Mouse (Mus musculus) kidney, embryonic 16.5 days (tissue): ENCODE results near the gene Thbs1. TPM values are rescaled to one million over a fixed set of nuclear protein-coding genes. Genes with fewer than 3 reads are reported as not detected.
A peak's percentile ranks its signal among the peaks of the same experiment; 100 is the strongest.

ENCODE experiments used
- ATAC-seq: fragments of 200-750 bp; cut with Nextera tagmentation; 2 replicates; pipeline ENCODE4 v1.8.0; 2017; ENCODE audit warnings: moderate TSS enrichment; ENCODE audit not compliant: low FRiP score, low TSS enrichment
- H3K27ac ChIP-seq: fragments of 300-500 bp; sonication (generic); 2 replicates; pipeline ENCODE4 v1.5.1; 2014; ENCODE audit warnings: low read length
- H3K27me3 ChIP-seq: fragments of 300-500 bp; sonication (generic); 2 replicates; pipeline ENCODE4 v1.6.1; 2014; ENCODE audit warnings: low read length, control low read depth, mixed read lengths; ENCODE audit not compliant: insufficient read depth
- H3K36me3 ChIP-seq: fragments of 300-500 bp; sonication (generic); 2 replicates; pipeline ENCODE4 v1.6.1; 2014; ENCODE audit warnings: low read length, control low read depth, mixed read lengths; ENCODE audit not compliant: insufficient read depth
- H3K4me1 ChIP-seq: fragments of 300-500 bp; sonication (generic); 2 replicates; pipeline ENCODE4 v1.6.1; 2014; ENCODE audit warnings: low read length, control low read depth, mixed read lengths; ENCODE audit not compliant: insufficient read depth
- H3K4me2 ChIP-seq: fragments of 300-500 bp; sonication (generic); replicated peaks from 2 replicates; pipeline ENCODE4 v1.6.1; 2014; ENCODE audit warnings: low read depth, low read length
- H3K4me3 ChIP-seq: fragments of 300-500 bp; sonication (generic); 2 replicates; pipeline ENCODE4 v1.5.1; 2014; ENCODE audit warnings: mild to moderate bottlenecking, low read length
- H3K9ac ChIP-seq: fragments of 300-500 bp; sonication (generic); replicated peaks from 2 replicates; pipeline ENCODE4 v1.6.1; 2014; ENCODE audit warnings: low read length
- H3K9me3 ChIP-seq: fragments of 300-500 bp; sonication (generic); 2 replicates; pipeline ENCODE4 v1.6.1; 2016; ENCODE audit warnings: low read length, control low read depth
- WGBS: fragments of 180-500 bp; shearing (Covaris S2); extraction: QIAGEN DNeasy Blood & Tissue Kit; methylation state at CpG from one replicate; pipeline ENCODE4 v1.1.7; 2014; 5-methylcytosine and 5-hydroxymethylcytosine counted together
- polyA plus RNA-seq: library from polyadenylated mRNA; unstranded; fragments of >200 nt; fragmentation: Nextera tagmentation; extraction: Ambion mirVana; gene quantifications from 2 replicates; pipeline ENCODE4 v1.2.1, GENCODE M21; 2015

Thbs1 gene
- polyA plus RNA-seq, 1 experiment from 2014 or later: 54.6 TPM

DNA sequence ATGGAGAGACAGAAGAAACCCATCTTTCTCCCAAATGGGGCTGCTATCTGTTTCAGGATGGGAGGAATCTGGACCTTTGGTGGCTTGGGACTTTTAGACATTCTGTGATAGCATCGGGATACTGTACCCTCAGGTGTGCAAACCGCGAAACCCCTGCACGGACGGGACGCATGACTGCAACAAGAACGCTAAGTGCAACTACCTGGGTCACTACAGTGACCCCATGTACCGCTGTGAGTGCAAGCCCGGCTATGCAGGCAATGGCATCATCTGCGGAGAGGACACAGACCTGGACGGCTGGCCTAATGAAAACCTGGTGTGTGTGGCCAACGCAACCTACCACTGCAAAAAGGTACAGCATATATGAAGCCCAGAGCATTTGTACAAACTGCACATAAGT is 8.0 kb downstream of the Thbs1 start:
- H3K4me3 ChIP-seq: no peak overlapping the region
- no peak overlapping the region for H3K4me2 ChIP-seq
- peaks cover 22% of the 10 kb centered on the region for H3K4me1 ChIP-seq
- no peaks in the 10 kb centered on the region for H3K27me3 ChIP-seq
- H3K9me3 ChIP-seq: no peaks in the 10 kb centered on the region
- WGBS: 95% methylated on average over 12 of the region's 12 CpGs
- H3K27ac ChIP-seq: no peak overlapping the region
- ATAC-seq: no peak
- H3K9ac ChIP-seq: no peak overlapping the region
- peaks cover 76% of the 10 kb centered on the region for H3K36me3 ChIP-seq

DNA sequence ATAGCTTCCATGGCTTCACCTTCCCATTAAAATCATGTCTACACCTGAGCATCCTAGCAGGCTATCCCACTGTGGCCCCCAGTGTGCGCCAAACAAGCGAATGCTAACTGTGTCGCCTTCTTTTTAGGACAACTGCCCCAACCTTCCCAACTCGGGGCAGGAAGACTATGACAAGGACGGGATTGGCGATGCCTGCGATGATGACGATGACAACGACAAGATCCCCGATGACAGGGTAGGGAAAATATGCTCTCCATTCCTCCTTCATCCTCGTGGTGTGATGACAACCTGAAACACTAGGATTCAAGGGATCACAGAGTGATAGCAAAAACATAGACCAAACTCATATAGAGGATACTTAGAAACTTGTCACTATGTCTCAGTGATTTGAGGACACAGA is 8.4 kb downstream of the Thbs1 start:
- Histone ChIP-seq H3K27me3 (no peaks in the 10 kb centered on the region), H3K4me3 (no peak overlapping the region), H3K27ac (no peak overlapping the region), H3K36me3 (peaks cover 79% of the 10 kb centered on the region), H3K4me1 (peaks cover 23% of the 10 kb centered on the region), H3K9me3 (no peaks in the 10 kb centered on the region), H3K4me2 (no peak overlapping the region), H3K9ac (no peak overlapping the region)
- WGBS: 97% methylated on average over 11 of the region's 11 CpGs
- no peak for ATAC-seq

DNA sequence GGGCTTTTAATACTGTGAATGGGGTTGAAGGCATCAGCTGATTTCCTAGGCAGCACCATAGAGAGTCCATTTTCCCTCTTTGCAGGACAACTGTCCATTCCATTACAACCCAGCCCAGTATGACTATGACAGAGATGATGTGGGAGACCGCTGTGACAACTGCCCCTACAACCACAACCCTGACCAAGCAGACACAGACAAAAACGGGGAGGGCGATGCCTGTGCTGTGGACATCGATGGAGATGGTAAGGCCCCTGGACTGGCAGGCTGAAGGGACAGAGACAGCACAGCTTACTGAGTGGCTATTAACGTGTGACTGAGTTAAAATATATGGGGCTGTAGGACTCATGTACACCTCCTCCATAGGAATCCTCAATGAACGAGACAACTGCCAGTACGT is 9.1 kb downstream of the Thbs1 start:
- H3K9ac ChIP-seq: no peak overlapping the region
- ATAC-seq: no peak
- H3K9me3 ChIP-seq: no peaks in the 10 kb centered on the region
- no peak overlapping the region for H3K4me3 ChIP-seq
- no peak overlapping the region for H3K4me2 ChIP-seq
- 90% methylated on average over 7 of the region's 7 CpGs for WGBS
- no peaks in the 10 kb centered on the region for H3K27me3 ChIP-seq
- H3K27ac ChIP-seq: no peak overlapping the region
- peaks cover 80% of the 10 kb centered on the region for H3K36me3 ChIP-seq
- peaks cover 25% of the 10 kb centered on the region for H3K4me1 ChIP-seq

GRCm38 (mm10) chr2:118122291-118122690 is 10.6 kb downstream of the Thbs1 start:
- Histone ChIP-seq H3K4me2 (no peak overlapping the region), H3K27me3 (no peaks in the 10 kb centered on the region), H3K4me3 (no peak overlapping the region), H3K4me1 (peaks cover 23% of the 10 kb centered on the region), H3K9ac (no peak overlapping the region), H3K27ac (no peak overlapping the region), H3K36me3 (peaks cover 68% of the 10 kb centered on the region), H3K9me3 (no peaks in the 10 kb centered on the region)
- ATAC-seq: no peak
- 92% methylated on average over 6 of the region's 6 CpGs for WGBS

DNA sequence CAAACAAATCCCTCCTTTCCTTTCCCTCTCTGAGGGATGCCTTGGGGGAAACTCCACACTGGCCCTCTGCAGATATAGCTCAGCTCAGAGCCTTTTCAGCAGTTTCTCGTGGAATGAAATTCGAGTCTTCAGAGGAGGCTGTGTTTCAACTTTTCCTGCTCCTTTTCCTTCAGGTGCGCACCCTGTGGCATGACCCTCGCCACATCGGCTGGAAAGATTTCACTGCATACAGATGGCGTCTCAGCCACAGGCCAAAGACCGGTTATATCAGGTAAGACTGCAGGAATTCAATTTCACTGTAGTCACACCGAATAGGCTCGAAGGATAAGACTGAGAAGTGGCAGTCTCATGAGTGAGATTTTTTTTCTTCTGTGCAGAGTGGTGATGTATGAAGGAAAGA is 12.1 kb downstream of the Thbs1 start:
- Histone ChIP-seq H3K4me1 (peaks cover 21% of the 10 kb centered on the region), H3K36me3 (peaks cover 53% of the 10 kb centered on the region), H3K4me2 (no peak overlapping the region), H3K27me3 (no peaks in the 10 kb centered on the region), H3K9ac (no peak overlapping the region), H3K27ac (no peak overlapping the region), H3K4me3 (no peak overlapping the region), H3K9me3 (no peaks in the 10 kb centered on the region)
- WGBS: 64% methylated on average over 9 of the region's 9 CpGs
- no peak for ATAC-seq

DNA sequence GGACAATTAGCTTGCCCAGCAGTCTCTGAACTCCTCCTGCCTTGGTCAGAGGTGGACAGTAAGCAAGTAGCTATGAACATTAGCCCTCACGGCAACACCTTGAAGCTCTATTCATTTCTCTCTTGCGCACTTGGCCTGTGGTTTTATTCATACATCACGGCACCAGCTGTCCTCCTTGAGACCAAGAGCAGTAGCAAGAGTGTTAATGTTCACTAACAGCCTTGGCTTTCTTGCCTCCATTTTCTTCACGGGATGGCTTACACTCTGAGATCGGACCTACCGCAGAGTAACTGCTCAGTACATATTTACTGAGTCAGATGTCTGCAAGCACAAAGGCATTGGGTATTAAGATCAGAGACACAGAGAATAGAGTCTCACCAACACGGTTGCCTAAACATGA is 12.8 kb downstream of the Thbs1 start:
- no peak overlapping the region for H3K9ac ChIP-seq
- no peak overlapping the region for H3K4me3 ChIP-seq
- H3K27ac ChIP-seq: peak overlapping the region; percentile 74; the same call in 1 of the 2 replicates
- WGBS: 84% methylated on average over 7 of the region's 7 CpGs
- no peak overlapping the region for H3K4me2 ChIP-seq
- H3K4me1 ChIP-seq: peaks cover 27% of the 10 kb centered on the region
- H3K36me3 ChIP-seq: peaks cover 46% of the 10 kb centered on the region
- H3K27me3 ChIP-seq: no peaks in the 10 kb centered on the region
- ATAC-seq: no peak
- H3K9me3 ChIP-seq: no peaks in the 10 kb centered on the region

GRCm38 (mm10) chr2:118125211-118125939 is 13.7 kb downstream of the Thbs1 start:
- Histone ChIP-seq H3K9me3 (no peaks in the 10 kb centered on the region), H3K4me3 (no peak overlapping the region), H3K27me3 (no peaks in the 10 kb centered on the region), H3K9ac (0 out of 2 replicates have a peak overlapping the region, but pooled peaks have one; percentile 0), H3K4me1 (peaks cover 33% of the 10 kb centered on the region), H3K4me2 (no peak overlapping the region), H3K27ac (peak overlapping the region; percentile 74), H3K36me3 (peaks cover 37% of the 10 kb centered on the region)
- peak; percentile 90 for ATAC-seq
- 66% methylated on average over 11 of the region's 11 CpGs for WGBS

DNA sequence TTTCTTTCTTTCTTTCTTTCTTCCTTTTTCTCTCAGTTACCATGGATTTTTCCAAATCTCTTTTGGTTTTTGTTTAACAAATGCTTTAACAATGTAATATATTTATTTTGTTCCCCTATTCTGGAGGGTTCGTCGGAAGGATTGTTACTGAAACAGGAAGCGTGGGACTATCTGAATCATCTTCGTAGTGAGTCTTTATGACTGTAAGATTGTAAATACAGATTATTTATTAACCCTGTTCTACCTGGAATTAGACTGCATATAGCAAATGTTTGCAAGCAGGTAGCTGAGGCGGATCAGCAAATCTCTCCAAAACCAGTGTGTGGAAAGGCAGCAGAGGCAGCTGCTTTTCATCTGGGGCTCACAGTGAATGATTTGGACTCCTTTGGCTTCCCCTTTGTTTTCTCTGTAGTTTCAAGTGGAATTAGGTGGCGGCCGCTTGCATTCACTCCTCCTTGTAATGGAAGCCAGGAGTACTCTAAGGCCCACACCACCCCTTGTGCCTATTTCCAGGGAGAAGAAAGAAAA is 14.3 kb downstream of the Thbs1 start:
- 43% methylated on average over 7 of the region's 7 CpGs for WGBS

GRCm38 (mm10) chr2:118127516-118128288 is 16.0 kb downstream of the Thbs1 start:
- Histone ChIP-seq H3K9ac (no peak overlapping the region), H3K27ac (no peak overlapping the region), H3K36me3 (peaks cover 21% of the 10 kb centered on the region), H3K27me3 (no peaks in the 10 kb centered on the region), H3K4me1 (peaks cover 33% of the 10 kb centered on the region), H3K9me3 (no peaks in the 10 kb centered on the region), H3K4me3 (no peak overlapping the region), H3K4me2 (no peak overlapping the region)
- 72% methylated on average over 5 of the region's 5 CpGs for WGBS
- no peak for ATAC-seq

More for the DNA sequence above, 14.3 kb downstream of the Thbs1 start:
- no peaks in the 10 kb centered on the region for H3K27me3 ChIP-seq
- no peak overlapping the region for H3K4me3 ChIP-seq
- peaks cover 30% of the 10 kb centered on the region for H3K36me3 ChIP-seq
- H3K9me3 ChIP-seq: no peaks in the 10 kb centered on the region
- no peak overlapping the region for H3K4me2 ChIP-seq
- peaks cover 33% of the 10 kb centered on the region for H3K4me1 ChIP-seq
- H3K27ac ChIP-seq: peak overlapping the region; percentile 81
- ATAC-seq: no peak
- H3K9ac ChIP-seq: 0 out of 2 replicates have a peak overlapping the region, but pooled peaks have one; percentile 22

GRCm38 (mm10) chr2:118128313-118128712 is 16.6 kb downstream of the Thbs1 start:
- peaks cover 15% of the 10 kb centered on the region for H3K36me3 ChIP-seq
- 36% methylated on average over 3 of the region's 3 CpGs for WGBS
- no peak overlapping the region for H3K9ac ChIP-seq
- no peak for ATAC-seq
- H3K4me3 ChIP-seq: no peak overlapping the region
- no peak overlapping the region for H3K4me2 ChIP-seq
- peaks cover 33% of the 10 kb centered on the region for H3K4me1 ChIP-seq
- no peaks in the 10 kb centered on the region for H3K9me3 ChIP-seq
- no peak overlapping the region for H3K27ac ChIP-seq
- H3K27me3 ChIP-seq: no peaks in the 10 kb centered on the region
